Mouse (Mus musculus) hindbrain, postnatal 0 days (tissue): Measurements from ENCODE around the gene Fam53b. TPM values are rescaled to one million over a fixed set of nuclear protein-coding genes. Genes with fewer than 3 reads are reported as not detected.
A peak's percentile ranks its signal among the peaks of the same experiment; 100 is the strongest.

Source experiments
- ATAC-seq: fragments of 200-750 bp; cut with Nextera tagmentation; 2 replicates; pipeline ENCODE4 v1.8.0; 2017; ENCODE audit warnings: mild to moderate bottlenecking, moderate TSS enrichment, moderate library complexity
- DNase-seq: peaks from one replicate; pipeline ENCODE4 v3.0.0-alpha.2; 2015; ENCODE audit warnings: low spot score
- H3K27ac ChIP-seq: fragments of 300-500 bp; sonication (generic); 2 replicates; pipeline ENCODE4 v1.5.1; 2014; ENCODE audit warnings: mild to moderate bottlenecking
- H3K27me3 ChIP-seq: fragments of 300-500 bp; sonication (generic); 2 replicates; pipeline ENCODE4 v1.6.1; 2014; ENCODE audit warnings: low read length, mixed read lengths; ENCODE audit not compliant: insufficient read depth
- H3K36me3 ChIP-seq: fragments of 300-500 bp; sonication (generic); 2 replicates; pipeline ENCODE4 v1.6.1; 2014; ENCODE audit warnings: low read length, mixed read lengths; ENCODE audit not compliant: insufficient read depth
- H3K4me1 ChIP-seq: fragments of 300-500 bp; sonication (generic); 2 replicates; pipeline ENCODE4 v1.6.1; 2014; ENCODE audit warnings: antibody characterized with exemption, low read length, mixed read lengths; ENCODE audit not compliant: insufficient read depth
- H3K4me2 ChIP-seq: fragments of 300-500 bp; sonication (generic); 2 replicates; pipeline ENCODE4 v1.6.1; 2014; ENCODE audit warnings: low read depth, mild to moderate bottlenecking, low read length, moderate library complexity, mixed read lengths
- H3K4me3 ChIP-seq: fragments of 300-500 bp; sonication (generic); 2 replicates; pipeline ENCODE4 v1.5.1; 2014; ENCODE audit warnings: low read length
- H3K9ac ChIP-seq: fragments of 300-500 bp; sonication (generic); replicated peaks from 2 replicates; pipeline ENCODE4 v1.6.1; 2014; ENCODE audit warnings: mild to moderate bottlenecking, low read length, moderate library complexity, mixed read lengths
- H3K9me3 ChIP-seq: fragments of 300-500 bp; sonication (generic); 2 replicates; pipeline ENCODE4 v1.6.1; 2016; ENCODE audit warnings: low read length, mixed read lengths
- CTCF ChIP-seq: IDR thresholded peaks from 2 replicates; pipeline ENCODE4 v1.5.1; 2016; ENCODE audit warnings: antibody characterized with exemption, control low read depth, low read depth
- WGBS: fragments of 180-500 bp; shearing (Covaris S2); extraction: QIAGEN DNeasy Blood & Tissue Kit; methylation state at CpG from one replicate; pipeline ENCODE4 v1.1.7; 2014; 5-methylcytosine and 5-hydroxymethylcytosine counted together
- polyA plus RNA-seq: library from polyadenylated mRNA; unstranded; fragments of >200 nt; fragmentation: Nextera tagmentation; extraction: Ambion mirVana; gene quantifications from 2 replicates; pipeline ENCODE4 v1.2.1, GENCODE M21; 2015
- total RNA-seq: library from RNA; depleted of rRNA; stranded (reverse); fragments of >200 nt; gene quantifications from 2 replicates; pipeline ENCODE4 v1.2.3, GENCODE M21; 2014

Fam53b gene
- total and polyA plus RNA-seq, 2 experiments from 2014 or later: 10.2 to 21.0 TPM

DNA sequence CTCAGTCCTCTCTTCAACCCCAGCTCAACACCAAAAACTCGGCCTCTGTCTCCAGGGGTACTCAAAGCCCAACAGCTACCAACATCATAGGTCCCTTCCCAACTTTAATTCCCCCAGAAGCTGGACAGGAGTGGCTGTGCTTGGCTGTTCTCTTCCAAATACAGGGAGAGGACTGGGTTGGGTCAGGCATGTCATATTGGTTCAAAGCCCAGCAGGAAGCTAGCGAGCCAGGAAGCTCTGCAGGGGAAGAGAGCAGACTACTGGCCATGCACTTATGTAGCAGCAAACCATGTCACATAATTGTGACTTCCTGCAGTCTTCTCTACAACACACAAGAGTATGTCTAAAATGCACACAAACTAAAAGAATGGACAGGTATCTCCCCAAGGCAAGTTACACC is 11.6 kb downstream of the Fam53b start:
- H3K27ac ChIP-seq: no peak overlapping the region
- DNase-seq (no peak), ATAC-seq (no peak)
- H3K27me3 ChIP-seq: no peaks in the 10 kb centered on the region
- peaks cover 30% of the 10 kb centered on the region for H3K4me1 ChIP-seq
- TF ChIP-seq CTCF: no peak
- H3K36me3 ChIP-seq: no peaks in the 10 kb centered on the region
- 62% methylated on average over 2 of the region's 2 CpGs for WGBS
- no peak overlapping the region for H3K9ac ChIP-seq
- H3K9me3 ChIP-seq: no peaks in the 10 kb centered on the region
- H3K4me2 ChIP-seq: no peak overlapping the region
- H3K4me3 ChIP-seq: no peak overlapping the region

DNA sequence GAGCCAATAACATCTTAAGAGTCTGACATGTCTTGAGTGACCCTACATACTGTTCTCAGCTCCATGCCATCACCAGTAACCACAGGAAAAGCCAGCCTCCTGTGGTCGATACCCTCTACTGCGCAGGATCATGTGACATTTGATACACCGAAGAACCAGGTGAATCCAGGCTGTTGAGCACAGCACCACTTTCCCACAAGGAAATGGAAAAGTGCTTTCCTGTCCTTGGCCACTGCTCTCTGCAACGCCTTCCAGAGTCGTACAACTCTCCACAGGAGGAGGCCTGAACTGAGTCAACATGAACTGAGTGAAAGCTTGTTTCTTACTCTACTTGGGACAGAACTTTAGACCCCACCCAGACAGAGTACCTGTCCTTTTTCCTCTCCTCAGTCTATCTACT is 12.2 kb downstream of the Fam53b start:
- 89% methylated on average over 5 of the region's 5 CpGs for WGBS
- no peaks in the 10 kb centered on the region for H3K36me3 ChIP-seq
- H3K4me2 ChIP-seq: no peak overlapping the region
- no peak overlapping the region for H3K4me3 ChIP-seq
- H3K4me1 ChIP-seq: peaks cover 24% of the 10 kb centered on the region
- H3K27me3 ChIP-seq: no peaks in the 10 kb centered on the region
- no peak overlapping the region for H3K27ac ChIP-seq
- DNase-seq: no peak
- no peaks in the 10 kb centered on the region for H3K9me3 ChIP-seq
- ATAC-seq: no peak
- TF ChIP-seq CTCF: no peak
- H3K9ac ChIP-seq: no peak overlapping the region

DNA sequence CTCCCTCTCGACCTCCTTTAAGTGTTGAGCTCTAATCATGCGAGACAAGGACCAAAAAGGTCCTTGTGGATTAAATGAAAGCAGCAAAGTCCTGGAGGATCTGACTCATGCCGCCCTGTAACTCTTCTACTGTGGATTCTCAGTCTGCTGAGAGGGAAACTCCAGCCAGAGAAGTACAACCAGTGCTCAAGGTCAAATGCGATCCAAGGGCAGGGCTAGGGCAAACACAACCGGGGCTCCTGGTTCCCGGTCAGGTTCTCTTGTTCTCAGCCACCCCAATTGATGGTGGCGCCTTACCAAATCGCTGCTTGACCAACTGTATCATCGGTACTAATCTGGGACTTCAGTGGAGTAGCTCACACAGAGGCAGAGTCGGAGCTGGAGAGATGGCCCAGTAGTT is 12.8 kb downstream of the Fam53b start:
- 88% methylated on average over 10 of the region's 10 CpGs for WGBS
- ATAC-seq (no peak), DNase-seq (no peak)
- Histone ChIP-seq H3K9me3 (no peaks in the 10 kb centered on the region), H3K4me1 (peaks cover 18% of the 10 kb centered on the region; the same call in 1 of the 2 replicates), H3K27me3 (no peaks in the 10 kb centered on the region), H3K36me3 (no peaks in the 10 kb centered on the region), H3K4me3 (no peak overlapping the region), H3K9ac (no peak overlapping the region), H3K27ac (no peak overlapping the region), H3K4me2 (no peak overlapping the region)
- TF ChIP-seq CTCF: no peak

DNA sequence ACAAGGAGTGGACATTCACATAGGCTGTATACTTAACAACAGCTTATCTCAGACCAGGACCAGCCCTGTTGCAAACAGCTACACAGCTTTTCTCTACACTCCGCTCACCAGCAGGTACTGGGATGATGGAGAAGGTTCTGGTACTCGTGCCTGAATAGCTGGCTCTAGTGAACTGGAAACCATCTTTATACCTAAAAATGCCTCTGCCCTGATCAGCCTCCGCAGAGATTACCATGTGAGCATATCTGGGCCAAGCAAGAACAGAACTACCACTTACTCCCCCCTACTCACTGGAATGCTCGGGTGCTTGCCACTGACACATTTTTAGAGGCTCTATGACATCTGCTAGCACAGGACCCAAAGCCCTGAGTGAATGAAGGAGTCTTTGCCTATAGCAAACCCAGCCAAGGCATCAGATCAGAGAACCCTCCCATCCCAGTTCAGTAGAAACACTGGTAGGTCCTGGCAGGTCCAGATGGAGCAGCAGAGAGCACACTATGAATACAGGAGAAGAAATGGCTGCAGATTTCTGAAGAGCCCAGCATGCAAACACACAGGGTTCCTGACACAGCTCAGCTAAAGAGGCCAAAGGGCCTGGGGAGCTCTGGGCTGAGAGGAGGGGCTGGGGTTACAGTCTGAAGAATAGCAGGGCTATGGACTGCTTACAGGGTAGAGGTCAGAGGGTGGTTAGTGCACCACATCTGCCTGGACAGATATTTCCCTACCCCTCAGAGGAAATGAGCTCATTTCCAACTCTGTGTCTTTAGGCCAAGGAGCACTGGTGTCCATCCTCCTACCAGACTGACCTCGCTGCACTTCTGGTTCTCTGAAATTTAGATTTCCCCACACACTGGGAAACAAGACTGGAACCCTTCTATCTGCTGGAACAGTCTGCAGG is 14.3 kb downstream of the Fam53b start:
- H3K27me3 ChIP-seq: no peaks in the 10 kb centered on the region
- H3K36me3 ChIP-seq: no peaks in the 10 kb centered on the region
- WGBS: 81% methylated on average over 5 of the region's 5 CpGs
- no peaks in the 10 kb centered on the region for H3K9me3 ChIP-seq
- H3K27ac ChIP-seq: 0 out of 2 replicates have a peak overlapping the region, but pooled peaks have one; percentile 36
- no peak overlapping the region for H3K9ac ChIP-seq
- no peak overlapping the region for H3K4me3 ChIP-seq
- H3K4me1 ChIP-seq: peaks cover 13% of the 10 kb centered on the region; the same call in 1 of the 2 replicates
- DNase-seq (no peak), ATAC-seq (peak; percentile 67)
- peak; percentile 47 for TF ChIP-seq CTCF
- no peak overlapping the region for H3K4me2 ChIP-seq

DNA sequence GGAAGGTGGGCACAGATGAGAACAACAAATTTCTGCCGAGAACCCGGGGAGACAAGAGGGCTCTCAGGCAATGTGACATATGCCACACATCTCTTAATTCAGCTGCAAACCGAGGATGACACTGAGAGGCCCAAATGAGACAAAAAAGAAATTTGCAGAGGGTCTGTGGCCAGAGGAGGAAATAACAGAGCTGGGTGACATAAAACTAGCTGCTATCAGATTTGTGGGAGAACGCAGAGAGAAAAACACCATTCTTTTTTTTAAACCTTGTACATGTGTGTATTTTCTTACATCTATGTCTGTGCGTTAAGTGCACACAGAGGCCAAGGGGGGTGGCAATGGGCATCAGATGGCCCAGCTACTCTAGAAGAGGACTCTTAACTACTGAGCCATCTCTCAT is 18.5 kb downstream of the Fam53b start:
- H3K9me3 ChIP-seq: no peaks in the 10 kb centered on the region
- no peak for TF ChIP-seq CTCF
- no peak overlapping the region for H3K4me2 ChIP-seq
- H3K27ac ChIP-seq: no peak overlapping the region
- peaks cover 8% of the 10 kb centered on the region; the same call in 1 of the 2 replicates for H3K4me1 ChIP-seq
- ATAC-seq (no peak), DNase-seq (no peak)
- WGBS: 85% methylated on average over 5 of the region's 5 CpGs
- H3K36me3 ChIP-seq: no peaks in the 10 kb centered on the region
- no peaks in the 10 kb centered on the region for H3K27me3 ChIP-seq
- no peak overlapping the region for H3K4me3 ChIP-seq
- H3K9ac ChIP-seq: no peak overlapping the region

DNA sequence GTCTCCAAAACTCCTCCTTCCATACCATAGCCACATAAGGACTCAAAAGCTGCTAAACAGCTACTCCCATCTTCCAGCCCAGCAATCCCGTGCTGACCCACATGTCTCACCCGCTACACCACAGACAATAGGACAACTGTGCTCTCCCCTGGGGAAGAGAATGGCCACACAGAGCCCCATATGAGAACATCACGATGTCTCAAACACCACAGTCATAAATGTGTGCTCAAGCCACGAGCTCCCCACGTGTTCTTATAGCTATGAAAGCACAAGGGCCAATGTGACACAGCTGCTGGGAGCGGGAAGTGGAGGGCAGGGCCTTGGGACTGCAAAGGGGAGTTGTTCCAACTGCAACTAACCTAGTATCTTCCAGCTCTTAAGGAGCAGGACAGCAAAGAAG is 20.2 kb downstream of the Fam53b start:
- no peaks in the 10 kb centered on the region for H3K27me3 ChIP-seq
- no peak overlapping the region for H3K4me3 ChIP-seq
- no peaks in the 10 kb centered on the region for H3K36me3 ChIP-seq
- no peak for TF ChIP-seq CTCF
- DNase-seq (no peak), ATAC-seq (peak; percentile 29; the same call in 1 of the 2 replicates)
- no peak overlapping the region for H3K9ac ChIP-seq
- no peak overlapping the region for H3K27ac ChIP-seq
- H3K4me1 ChIP-seq: no peaks in the 10 kb centered on the region; the same call in 1 of the 2 replicates
- H3K4me2 ChIP-seq: no peak overlapping the region
- WGBS: 58% methylated on average over 6 of the region's 6 CpGs
- no peaks in the 10 kb centered on the region for H3K9me3 ChIP-seq
